Mouse (Mus musculus): Measurements from ENCODE around the gene Gchfr. TPM values are rescaled to one million over a fixed set of nuclear protein-coding genes. Genes with fewer than 3 reads are reported as not detected.
A peak's percentile ranks its signal among the peaks of the same experiment; 100 is the strongest.

Gene Gchfr
- polyA plus RNA-seq (2015; fragmentation: Nextera tagmentation; extraction: Ambion mirVana): 0.93 and 2.0 TPM in 2 replicates

DNA sequence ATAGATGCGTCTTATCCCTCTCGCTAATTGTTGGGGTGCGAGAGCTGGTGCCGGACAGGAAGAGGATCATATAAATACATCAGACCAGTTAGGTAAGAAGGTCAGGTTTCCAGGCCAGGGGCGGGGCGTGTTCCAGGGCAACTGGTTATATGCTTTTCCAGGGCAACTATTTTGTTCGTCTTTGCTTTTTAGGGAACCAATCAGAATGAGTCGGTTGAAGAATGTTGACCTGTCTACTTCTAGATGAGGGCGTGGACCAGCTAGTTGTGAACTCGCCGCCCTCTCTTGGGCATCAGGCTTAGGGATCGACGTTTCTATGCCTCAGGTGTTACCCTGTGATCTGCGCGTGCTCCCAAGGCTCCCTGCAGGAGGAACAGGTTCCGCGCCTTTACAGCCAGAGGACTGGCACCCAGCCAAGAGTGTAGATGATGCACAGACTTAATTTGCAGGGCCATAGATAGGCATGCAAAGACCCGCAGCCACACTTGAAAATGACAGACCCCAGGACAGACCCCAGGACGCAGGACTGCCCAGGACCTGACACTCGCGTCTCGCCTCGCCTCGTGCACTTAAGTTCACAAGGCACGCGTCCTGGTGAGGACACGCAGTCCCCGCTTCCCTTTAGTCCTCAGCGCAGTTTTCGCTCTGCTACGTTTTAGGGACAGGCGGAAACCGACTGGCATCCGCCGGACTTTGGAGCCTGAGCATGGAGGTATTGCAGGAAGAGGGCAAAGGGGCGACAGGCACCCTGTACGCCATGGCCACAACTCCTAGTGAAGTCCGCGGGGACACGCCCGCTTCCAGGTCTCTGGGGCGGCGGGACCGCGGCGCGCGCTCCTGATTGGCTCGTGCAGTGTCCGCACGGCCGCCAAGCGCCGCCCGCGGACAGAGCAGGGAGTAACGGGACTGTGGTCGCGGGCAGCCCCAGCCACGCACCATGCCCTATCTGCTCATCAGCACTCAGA lies at the start of gene Gchfr:
TSS of gene Gchfr (plus strand) at position 873 of the 965 bp plus-strand sequence.
- no peak within 1 kb of the TSS for H3K27ac ChIP-seq (replicated peaks)
- H3K36me3 ChIP-seq: no peaks in the 10 kb centered on the region
- H3K9me3 ChIP-seq: no peaks in the 10 kb centered on the region
- peak within 1 kb of the TSS; percentile 31 for H3K9ac ChIP-seq (replicated peaks)
- ATAC-seq (replicated peaks): peak; percentile 72
- peaks cover 26% of the 10 kb centered on the region; the same call in 1 of the 2 replicates for H3K27me3 ChIP-seq
- H3K4me1 ChIP-seq: peaks cover 16% of the 10 kb centered on the region
- under 1% methylated on average over 60 of the region's 60 CpGs for WGBS
- peak within 1 kb of the TSS; percentile 51 for H3K4me3 ChIP-seq
- H3K4me2 ChIP-seq (replicated peaks): peak within 1 kb of the TSS; percentile 100

DNA sequence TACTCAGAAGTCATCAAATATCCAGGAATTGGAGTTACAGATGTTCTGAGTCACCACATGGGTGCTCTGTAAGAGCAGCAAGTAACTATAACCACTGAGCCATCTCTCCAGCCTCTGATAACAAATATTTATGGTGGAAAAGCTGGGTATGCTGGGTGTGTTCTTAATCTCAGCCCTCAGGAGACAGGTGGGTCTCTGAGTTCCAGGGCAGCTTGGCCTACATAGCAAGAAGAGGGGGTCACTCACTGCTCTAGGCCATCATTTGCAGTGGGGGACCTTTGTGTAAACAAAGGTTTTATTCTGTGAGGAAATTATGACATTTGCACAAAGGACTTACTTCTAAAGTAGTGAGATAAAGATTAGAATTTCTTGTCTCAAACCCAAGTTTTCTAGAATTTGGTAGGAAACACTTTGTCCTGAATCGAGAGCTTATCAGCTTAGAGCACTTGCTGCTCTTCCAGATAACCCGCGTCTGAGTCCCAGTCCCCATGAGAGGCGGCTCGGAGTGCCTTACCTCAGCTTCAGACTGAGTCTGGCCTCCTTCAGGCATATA lies 31.2 kb upstream of the Gchfr start:
- Histone ChIP-seq H3K9me3 (no peaks in the 10 kb centered on the region), H3K36me3 (peaks cover 64% of the 10 kb centered on the region), H3K4me3 (no peak overlapping the region), H3K27ac (replicated peaks) (no peak overlapping the region), H3K4me2 (replicated peaks) (no peak overlapping the region), H3K4me1 (no peaks in the 10 kb centered on the region), H3K27me3 (no peaks in the 10 kb centered on the region), H3K9ac (replicated peaks) (no peak overlapping the region)
- no peak for ATAC-seq (replicated peaks)
- WGBS: 91% methylated on average over 5 of the region's 5 CpGs

DNA sequence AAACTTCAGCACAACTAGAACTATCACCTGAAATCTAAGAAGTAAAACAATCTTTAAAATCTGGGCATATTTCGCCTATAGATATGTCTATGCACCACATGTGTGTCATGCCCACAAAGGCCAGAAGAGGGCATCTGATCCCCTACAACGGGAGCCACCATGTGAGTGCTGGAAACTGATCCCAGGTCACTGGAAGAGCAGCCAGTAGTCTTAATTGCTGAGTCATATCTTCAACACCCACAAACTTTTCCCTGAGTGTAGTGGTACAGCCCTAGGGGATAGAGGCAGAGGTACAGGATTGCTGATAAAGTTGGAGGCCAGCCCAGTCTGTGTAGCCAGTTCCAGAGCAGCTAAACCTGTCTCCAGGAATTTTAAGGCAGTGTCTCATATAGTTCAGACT lies 22.4 kb upstream of the Gchfr start:
- no peaks in the 10 kb centered on the region for H3K4me1 ChIP-seq
- no peak overlapping the region for H3K4me2 ChIP-seq (replicated peaks)
- ATAC-seq (replicated peaks): no peak
- no peaks in the 10 kb centered on the region for H3K9me3 ChIP-seq
- no peak overlapping the region for H3K4me3 ChIP-seq
- peaks cover 96% of the 10 kb centered on the region for H3K36me3 ChIP-seq
- WGBS: 84% methylated on average over 2 of the region's 2 CpGs
- H3K27ac ChIP-seq (replicated peaks): no peak overlapping the region
- no peaks in the 10 kb centered on the region for H3K27me3 ChIP-seq
- no peak overlapping the region for H3K9ac ChIP-seq (replicated peaks)

DNA sequence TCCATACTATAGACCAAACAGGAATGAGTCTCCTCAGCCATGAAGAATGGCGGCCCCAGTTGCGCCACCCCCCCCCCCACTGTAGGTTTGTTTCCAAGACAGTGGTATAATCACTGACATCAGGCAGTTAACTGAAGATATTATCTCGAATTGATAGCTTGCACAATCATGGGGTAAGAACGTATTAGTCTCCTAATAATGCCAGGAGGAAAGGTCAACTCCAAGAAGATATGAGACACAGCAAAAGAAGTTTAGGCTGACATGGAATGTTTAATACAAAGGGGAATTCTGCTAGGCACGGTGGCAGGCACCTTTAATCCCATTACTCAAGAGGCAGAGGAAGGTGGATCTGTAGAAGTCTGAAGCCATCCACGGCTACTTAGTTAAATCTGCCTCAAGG lies 21.1 kb upstream of the Gchfr start:
- no peak overlapping the region for H3K27ac ChIP-seq (replicated peaks)
- no peak overlapping the region for H3K4me3 ChIP-seq
- H3K4me1 ChIP-seq: no peaks in the 10 kb centered on the region
- whole genome bisulfite sequencing: 89% methylated on average over 6 of the region's 6 CpGs
- no peaks in the 10 kb centered on the region for H3K9me3 ChIP-seq
- no peaks in the 10 kb centered on the region for H3K27me3 ChIP-seq
- H3K4me2 ChIP-seq (replicated peaks): no peak overlapping the region
- peaks cover 95% of the 10 kb centered on the region for H3K36me3 ChIP-seq
- no peak overlapping the region for H3K9ac ChIP-seq (replicated peaks)
- ATAC-seq (replicated peaks): no peak

DNA sequence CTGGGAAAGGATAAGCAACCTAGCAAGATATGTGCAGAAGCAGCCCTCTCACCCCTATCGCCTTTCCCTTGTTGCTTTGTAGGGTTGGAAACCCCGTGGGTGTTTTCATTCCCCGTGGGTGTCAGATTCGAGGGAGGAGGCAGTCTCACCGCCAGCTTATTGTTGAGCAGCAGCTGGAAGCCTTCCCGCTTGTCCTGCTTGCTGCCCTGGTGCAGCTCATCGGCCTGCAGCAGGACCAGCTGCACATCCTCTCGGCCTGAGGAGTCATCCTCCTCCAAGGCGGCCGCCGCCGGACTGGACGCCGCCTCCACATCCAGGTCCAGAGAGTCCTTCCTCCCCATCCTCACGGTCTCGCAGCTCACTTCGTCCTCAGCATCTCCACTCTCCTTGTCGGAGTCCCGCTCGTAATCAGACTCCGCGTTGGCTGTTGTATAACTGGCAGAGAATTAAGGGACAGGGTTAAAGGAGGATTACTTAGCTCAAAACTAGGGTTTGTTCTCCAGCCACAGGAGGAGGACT lies 20.4 kb upstream of the Gchfr start:
- Histone ChIP-seq H3K4me1 (no peaks in the 10 kb centered on the region), H3K4me2 (replicated peaks) (no peak overlapping the region), H3K4me3 (no peak overlapping the region), H3K9ac (replicated peaks) (no peak overlapping the region), H3K9me3 (no peaks in the 10 kb centered on the region), H3K27me3 (no peaks in the 10 kb centered on the region), H3K27ac (replicated peaks) (no peak overlapping the region), H3K36me3 (peaks cover 95% of the 10 kb centered on the region)
- ATAC-seq (replicated peaks): no peak
- WGBS: 88% methylated on average over 22 of the region's 22 CpGs

DNA sequence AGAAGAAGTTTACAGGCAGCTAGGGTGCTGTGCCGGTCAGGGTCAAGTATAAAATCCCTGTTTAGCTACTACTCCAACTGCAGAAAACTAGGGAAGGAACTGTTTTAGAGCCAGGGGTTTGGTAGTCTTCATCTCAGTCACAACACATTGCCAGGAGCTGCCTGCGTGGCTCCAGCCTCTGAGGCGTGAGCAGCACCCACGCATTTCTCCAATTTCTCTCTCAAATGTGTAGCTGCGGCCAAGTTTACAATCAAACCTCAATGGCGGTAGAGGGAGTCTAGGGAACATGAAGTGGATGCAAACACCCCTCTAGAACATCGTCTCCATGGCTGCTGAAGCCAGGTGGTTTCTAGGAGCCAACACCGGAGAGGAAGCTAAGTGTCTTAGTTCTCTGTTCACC lies 19.8 kb upstream of the Gchfr start:
- Histone ChIP-seq H3K9me3 (no peaks in the 10 kb centered on the region), H3K4me3 (no peak overlapping the region), H3K27ac (replicated peaks) (no peak overlapping the region), H3K36me3 (peaks cover 95% of the 10 kb centered on the region), H3K9ac (replicated peaks) (no peak overlapping the region), H3K4me2 (replicated peaks) (no peak overlapping the region), H3K4me1 (no peaks in the 10 kb centered on the region), H3K27me3 (no peaks in the 10 kb centered on the region)
- 92% methylated on average over 8 of the region's 8 CpGs for WGBS
- ATAC-seq (replicated peaks): no peak

DNA sequence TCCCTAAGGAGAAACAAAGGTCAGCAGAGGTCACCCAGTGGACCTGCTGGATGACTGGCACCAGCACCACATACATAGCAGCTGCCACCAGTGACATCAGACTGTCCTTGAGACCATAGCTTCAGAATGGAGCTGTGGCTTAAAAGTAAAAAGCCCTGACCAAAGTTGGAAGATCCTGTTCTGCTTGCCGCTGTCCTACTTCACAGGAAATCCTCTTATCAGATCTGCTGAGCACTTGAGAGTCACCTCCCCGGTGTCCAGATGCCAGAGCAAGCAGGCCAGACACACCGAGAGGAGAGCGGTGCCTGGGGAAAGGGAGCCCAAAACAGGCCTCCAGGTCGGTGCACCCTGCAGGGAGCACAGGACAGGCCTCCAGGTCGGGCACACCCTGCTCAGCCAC lies 15.3 kb upstream of the Gchfr start:
- no peak overlapping the region for H3K9ac ChIP-seq (replicated peaks)
- H3K4me3 ChIP-seq: no peak overlapping the region
- 83% methylated on average over 6 of the region's 6 CpGs for WGBS
- H3K36me3 ChIP-seq: peaks cover 68% of the 10 kb centered on the region
- no peak overlapping the region for H3K4me2 ChIP-seq (replicated peaks)
- no peak for ATAC-seq (replicated peaks)
- no peak overlapping the region for H3K27ac ChIP-seq (replicated peaks)
- no peaks in the 10 kb centered on the region for H3K9me3 ChIP-seq
- H3K27me3 ChIP-seq: no peaks in the 10 kb centered on the region
- peaks cover 13% of the 10 kb centered on the region for H3K4me1 ChIP-seq

DNA sequence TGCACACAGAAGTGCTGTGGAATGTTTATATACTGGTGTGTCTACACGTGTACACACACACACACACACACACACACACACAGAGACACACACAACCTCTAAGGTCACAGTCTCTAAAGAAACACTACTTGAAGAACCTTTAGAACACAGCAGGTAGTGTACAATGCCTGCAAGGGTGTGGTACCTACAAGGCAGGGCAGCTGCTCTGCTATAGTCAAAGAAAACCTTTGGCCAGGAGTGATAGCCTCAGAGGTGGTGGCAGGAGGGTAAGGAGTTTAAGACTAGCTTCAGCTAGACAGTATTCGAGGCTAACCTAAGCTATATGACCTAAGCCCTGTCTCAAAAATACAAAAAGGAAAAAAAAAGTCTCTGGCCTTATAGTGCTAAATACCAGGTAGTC lies 12.9 kb upstream of the Gchfr start:
- H3K9me3 ChIP-seq: no peaks in the 10 kb centered on the region
- no peak for ATAC-seq (replicated peaks)
- no peaks in the 10 kb centered on the region for H3K27me3 ChIP-seq
- no peak overlapping the region for H3K27ac ChIP-seq (replicated peaks)
- H3K9ac ChIP-seq (replicated peaks): no peak overlapping the region
- H3K4me2 ChIP-seq (replicated peaks): no peak overlapping the region
- WGBS: 91% methylated on average over 2 of the region's 2 CpGs
- no peak overlapping the region for H3K4me3 ChIP-seq
- H3K4me1 ChIP-seq: peaks cover 17% of the 10 kb centered on the region
- H3K36me3 ChIP-seq: peaks cover 45% of the 10 kb centered on the region

DNA sequence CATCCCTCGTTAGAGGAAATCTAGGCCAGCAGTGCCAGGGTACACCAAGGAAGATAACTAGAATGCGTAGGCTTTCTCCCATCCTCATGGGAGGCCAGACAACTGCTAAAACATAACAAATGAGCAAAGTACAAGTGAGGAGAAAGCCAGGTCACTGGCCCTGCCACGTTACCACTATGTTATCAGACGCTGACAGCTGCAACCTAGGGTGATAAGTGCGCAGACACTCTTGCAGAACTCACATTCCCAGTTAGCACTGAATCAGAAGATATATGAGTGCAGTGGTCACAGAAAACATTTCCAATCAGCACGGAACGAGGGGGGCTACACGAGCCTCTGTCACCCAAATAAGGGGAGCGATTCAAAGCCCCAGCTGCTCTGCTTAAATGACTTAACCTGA lies 12.2 kb upstream of the Gchfr start:
- WGBS: 85% methylated on average over 9 of the region's 9 CpGs

DNA sequence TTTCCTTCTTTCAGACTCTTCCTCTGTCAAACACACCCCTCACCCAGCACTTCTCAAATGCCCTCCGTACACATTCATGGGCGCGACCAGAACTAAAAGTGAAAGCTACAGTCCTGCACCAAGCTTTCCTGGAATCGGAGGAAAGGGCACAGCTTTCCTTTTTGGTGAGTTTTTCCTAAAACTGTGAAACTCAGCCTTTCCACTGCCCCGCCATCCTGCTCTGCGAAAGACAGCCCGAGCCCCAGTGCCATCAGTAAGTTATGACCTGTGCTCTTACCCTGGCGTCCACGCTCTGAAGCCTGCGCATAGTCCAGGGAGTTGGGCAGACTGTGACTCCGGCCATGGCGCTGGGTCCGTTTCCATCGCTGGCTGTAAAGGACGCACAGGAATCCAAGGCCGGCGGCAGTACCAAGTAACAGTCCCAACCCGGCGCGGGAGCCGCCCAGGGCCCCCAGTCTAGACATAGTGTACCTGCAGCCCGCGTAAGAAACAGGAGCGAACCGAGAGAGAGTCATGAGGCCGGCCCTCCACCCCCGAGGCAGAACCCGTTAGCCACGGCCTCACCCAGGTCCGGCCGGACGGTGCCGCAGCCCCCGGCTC lies 11.4 kb upstream of the Gchfr start:
- WGBS: 8% methylated on average over 34 of the region's 34 CpGs
- ATAC-seq (replicated peaks): peak; percentile 71
- H3K4me1 ChIP-seq: peaks cover 17% of the 10 kb centered on the region

More for the DNA sequence above, 12.2 kb upstream of the Gchfr start:
- no peaks in the 10 kb centered on the region for H3K27me3 ChIP-seq
- H3K4me2 ChIP-seq (replicated peaks): peak overlapping the region; percentile 92; the same call in 1 of the 2 replicates
- H3K4me1 ChIP-seq: peaks cover 17% of the 10 kb centered on the region
- no peaks in the 10 kb centered on the region for H3K9me3 ChIP-seq
- ATAC-seq (replicated peaks): no peak
- H3K9ac ChIP-seq (replicated peaks): no peak overlapping the region
- no peak overlapping the region for H3K27ac ChIP-seq (replicated peaks)
- no peak overlapping the region; the same call in 1 of the 2 replicates for H3K4me3 ChIP-seq
- peaks cover 37% of the 10 kb centered on the region for H3K36me3 ChIP-seq

DNA sequence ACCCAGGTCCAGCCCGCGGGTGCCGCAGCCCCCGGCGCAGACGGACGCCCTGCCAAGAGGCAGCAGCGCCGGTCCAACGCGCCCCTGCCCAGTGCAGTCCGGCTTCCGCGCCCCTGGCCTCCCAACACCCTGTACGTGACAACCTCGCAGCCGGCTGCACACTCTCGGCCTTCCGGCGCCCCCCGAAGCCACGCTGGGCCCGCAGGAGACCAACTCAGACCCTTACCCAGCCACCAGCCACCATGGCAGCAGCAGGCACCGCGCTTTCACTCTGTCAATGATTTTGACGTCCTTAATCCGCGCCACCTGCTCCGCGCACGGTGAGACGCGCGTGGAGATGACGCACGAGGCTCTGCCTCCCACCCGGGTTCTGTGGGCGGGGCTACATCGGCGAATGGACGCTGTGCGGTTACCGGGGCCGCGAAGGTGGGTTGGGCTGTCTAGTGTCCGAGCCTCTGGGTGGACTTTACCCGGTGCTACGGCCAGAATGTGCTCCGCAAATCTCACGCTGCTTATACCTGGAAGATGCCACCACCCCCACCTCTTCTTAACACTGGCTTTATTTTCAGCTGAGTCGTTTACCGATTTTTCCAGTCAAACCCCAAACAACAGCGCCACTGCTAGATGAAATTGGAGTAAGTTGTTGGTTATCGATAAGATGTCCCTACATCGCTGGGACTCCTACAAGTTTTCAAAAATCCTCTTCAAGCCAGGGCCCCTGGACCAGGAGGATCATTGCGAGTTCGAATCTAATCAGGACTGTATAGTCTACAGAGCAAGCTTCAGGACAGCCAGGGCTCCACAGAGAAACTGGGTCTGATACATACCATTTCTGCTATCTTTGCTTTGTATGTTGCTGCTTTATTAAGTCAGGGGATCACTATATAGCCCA lies 10.6 kb upstream of the Gchfr start, which contains the start of gene Rmdn3:
TSS of gene Rmdn3 (minus strand) at position 354 of the 892 bp plus-strand sequence.
- peak; percentile 92 for ATAC-seq (replicated peaks)
- Histone ChIP-seq H3K36me3 (peaks cover 23% of the 10 kb centered on the region), H3K9me3 (no peaks in the 10 kb centered on the region), H3K4me3 (peak within 1 kb of the TSS; percentile 94), H3K27me3 (no peaks in the 10 kb centered on the region), H3K4me2 (replicated peaks) (peak within 1 kb of the TSS; percentile 92), H3K4me1 (peaks cover 17% of the 10 kb centered on the region), H3K27ac (replicated peaks) (peak within 1 kb of the TSS; percentile 76), H3K9ac (replicated peaks) (peak within 1 kb of the TSS; percentile 86)
- WGBS: under 1% methylated on average over 57 of the region's 57 CpGs

More for the DNA sequence above, 11.4 kb upstream of the Gchfr start:
- Histone ChIP-seq H3K4me3 (peak overlapping the region; percentile 94), H3K9ac (replicated peaks) (peak overlapping the region; percentile 86), H3K27me3 (no peaks in the 10 kb centered on the region), H3K36me3 (peaks cover 30% of the 10 kb centered on the region), H3K4me2 (replicated peaks) (peak overlapping the region; percentile 92), H3K9me3 (no peaks in the 10 kb centered on the region), H3K27ac (replicated peaks) (peak overlapping the region; percentile 76; the same call in 1 of the 2 replicates)
